Mouse (Mus musculus): ENCODE data around the gene Dnmt3l.

- TF ChIP-seq CTCF (IDR thresholded peaks at IDR 0.05; ENCODE audit: control insufficient read depth, insufficient read depth, insufficient replicate concordance, low read depth, low read length), result no peak
- no peak for TF ChIP-seq POLR2A (IDR thresholded peaks at IDR 0.05; ENCODE audit: control insufficient read depth, low read depth, low read length)
These were observed 13.2 kb downstream of the Dnmt3l start for GRCm38 (mm10) chr10:78054633-78055565.

Data from testis, adult 2 months (tissue).